Mouse (Mus musculus) adipose tissue, adult 10 weeks (tissue): ENCODE results near the gene Ren1. TPM values are rescaled to one million over a fixed set of nuclear protein-coding genes. Genes with fewer than 3 reads are reported as not detected.

Source experiments
- polyA plus RNA-seq: library from polyadenylated mRNA; stranded (reverse); fragments of 350-450 nt; fragmentation: Illumina TruSeq; extraction: RNeasy Lipid Tissue Mini Kit (QIAGEN cat#74804); gene quantifications from one replicate; pipeline ENCODE4 v1.2.3, GENCODE M21; 2014; ENCODE audit warnings: low read depth, low replicate concordance

Gene Ren1
- 0.57 TPM for polyA plus RNA-seq

GRCm38 (mm10) chr1:133350210-133350609, at the start of gene Ren1:
Gene Ren1 (plus strand): TSS chr1:133350510.

GRCm38 (mm10) chr1:133309652-133310267, 40.5 kb upstream of the Ren1 start, which contains the start of gene Golt1a:
Gene Golt1a (plus strand): TSS chr1:133309800.

GRCm38 (mm10) chr1:133321267-133321925, 28.9 kb upstream of the Ren1 start, which contains the start of gene Kiss1:
Gene Kiss1 (plus strand): TSS chr1:133321875.

GRCm38 (mm10) chr1:133363276-133364021, 13.1 kb downstream of the Ren1 start, which contains the start of gene Etnk2:
Gene Etnk2 (plus strand): TSS chr1:133363572.

Other genes with a start within 250 kb of the Ren1 start
- 37.3 TPM for gene Ppp1r15b, start 219.4 kb upstream of the Ren1 start, polyA plus RNA-seq
- 48.7 TPM for gene Plekha6, start 186.3 kb upstream of the Ren1 start, polyA plus RNA-seq
- 7.8 TPM for gene Golt1a, start 40.7 kb upstream of the Ren1 start, polyA plus RNA-seq
- gene Kiss1, start 28.6 kb upstream of the Ren1 start, polyA plus RNA-seq = not detected
- gene Etnk2, start 13.1 kb downstream of the Ren1 start, polyA plus RNA-seq = 5.3 TPM
- 42.9 TPM for gene Sox13, start 73.9 kb downstream of the Ren1 start, polyA plus RNA-seq